Mouse (Mus musculus): ENCODE results near the gene Aifm3. TPM values are rescaled to one million over a fixed set of nuclear protein-coding genes. Genes with fewer than 3 reads are reported as not detected.
"Not testable (repeated sequence)": the region's sequence is repeated elsewhere in the genome, so short reads cannot be mapped to it uniquely, and the experiment has no call there.

The Aifm3 gene
- total RNA-seq, 2 experiments from 2014 or later: 0.27 to 0.28 TPM

- no peak for DNase-seq
These were observed 64.7 kb downstream of the Aifm3 start for GRCm38 (mm10) chr16:17553910-17554685.

- not testable (repeated sequence) for DNase-seq
These were observed 65.3 kb downstream of the Aifm3 start for GRCm38 (mm10) chr16:17554702-17555101.

DNA sequence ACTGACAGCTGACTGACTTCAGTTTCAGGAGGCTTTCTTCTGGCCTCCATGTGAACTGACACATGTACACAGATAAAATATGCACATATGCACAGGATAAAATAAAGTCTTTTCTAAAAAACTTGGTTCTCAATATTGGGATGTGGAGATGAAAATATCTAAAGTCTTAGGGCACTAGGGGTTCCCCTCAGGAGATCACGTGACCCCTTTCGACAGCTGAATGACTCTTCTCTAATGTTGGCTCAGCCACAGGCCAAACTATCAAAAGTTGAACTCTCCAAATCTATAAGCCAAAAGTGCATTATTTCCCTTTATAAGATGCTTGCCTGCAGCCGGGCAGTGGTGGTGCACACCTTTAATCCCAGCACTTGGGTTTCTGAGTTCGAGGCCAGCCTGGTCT is 66.8 kb downstream of the Aifm3 start:
- DNase-seq: no peak

DNA sequence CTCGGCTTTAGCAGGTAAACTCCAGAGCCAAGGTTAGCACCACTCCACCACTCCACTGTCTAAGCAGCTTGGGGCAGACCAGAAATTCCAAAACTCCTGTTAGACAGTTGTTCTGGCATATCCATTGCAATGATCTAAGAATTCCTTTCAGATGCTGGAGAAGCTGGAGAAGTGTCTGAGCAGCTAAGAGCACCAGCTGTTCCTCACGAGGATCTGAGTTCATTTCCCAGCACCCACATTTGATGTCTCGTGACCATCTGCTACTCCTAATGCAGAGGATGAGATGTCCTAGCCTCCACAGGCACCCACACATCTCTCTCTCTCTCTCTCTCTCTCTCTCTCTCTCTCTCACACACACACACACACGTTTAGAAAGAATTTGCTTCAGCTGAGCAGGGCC is 67.5 kb downstream of the Aifm3 start:
- DNase-seq: no peak

Other genes with a start within 250 kb of the Aifm3 start
- 1 to 10 TPM; 1.9 to 3.0 TPM for gene Tmem191c, start 213.5 kb upstream of the Aifm3 start, total RNA-seq (2021)
- 1 to 10 TPM; 1.0 to 1.2 TPM for gene Serpind1, start 158.2 kb upstream of the Aifm3 start, total RNA-seq (2021)
- 10 to 100 TPM; 12.0 to 14.3 TPM for gene Snap29, start 83.6 kb upstream of the Aifm3 start, total RNA-seq (2021)
- 10 to 100 TPM; 19.5 to 23.9 TPM for gene Pi4ka, start 83.3 kb upstream of the Aifm3 start, total RNA-seq (2021)
- gene Crkl, start 37.6 kb upstream of the Aifm3 start, total RNA-seq (2021): 10 to 100 TPM; 24.4 to 26.7 TPM
- gene Lztr1, start 19.1 kb downstream of the Aifm3 start, total RNA-seq (2021): 10 to 100 TPM; 27.1 to 39.5 TPM
- 10 to 100 TPM; 14.7 to 15.0 TPM for gene Thap7, start 41.5 kb downstream of the Aifm3 start, total RNA-seq (2021)
- 1 to 10 TPM; 1.4 to 3.7 TPM for gene Lrrc74b, start 71.6 kb downstream of the Aifm3 start, total RNA-seq (2021)
- gene P2rx6, start 72.3 kb downstream of the Aifm3 start, total RNA-seq (2021): 1 to 10 TPM; 5.4 to 7.3 TPM
- gene Slc7a4, start 93.6 kb downstream of the Aifm3 start, total RNA-seq (2021): 1 to 10 TPM; 1.6 to 2.7 TPM
- 10 to 100 TPM; 13.6 to 21.6 TPM for gene Smpd4, start 129.7 kb downstream of the Aifm3 start, total RNA-seq (2021)
- 1 to 10 TPM; 2.2 to 2.5 TPM for gene Ccdc74a, start 156.9 kb downstream of the Aifm3 start, total RNA-seq (2021)
- gene Med15, start 243.3 kb downstream of the Aifm3 start, total RNA-seq (2021): 10 to 100 TPM; 24.5 to 34.9 TPM